Mouse (Mus musculus): ENCODE data around the gene Pcsk6.
"Not testable (repeated sequence)": the region's sequence is repeated elsewhere in the genome, so short reads cannot be mapped to it uniquely, and the experiment has no call there.

Pcsk6 gene

DNA sequence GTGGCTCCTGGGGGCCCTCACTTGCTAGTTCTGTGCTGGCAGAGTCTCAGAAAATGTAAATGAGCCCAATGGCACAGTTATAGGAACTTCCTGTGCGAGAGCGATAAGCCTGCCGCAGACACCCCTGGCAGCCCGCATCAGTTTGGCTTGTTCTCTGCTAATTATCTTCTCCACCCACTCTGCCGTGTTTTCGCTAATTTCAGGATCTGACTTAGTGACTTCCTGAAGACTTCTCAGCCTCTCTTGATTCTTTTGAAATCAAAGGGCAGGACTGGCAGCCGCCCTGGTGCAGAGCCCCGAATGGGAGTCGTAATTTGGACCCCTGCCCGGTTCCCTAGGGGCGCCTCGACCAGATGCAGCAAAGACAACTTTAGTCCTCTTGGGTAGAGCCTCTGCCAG, 19.8 kb downstream of the Pcsk6 start:
- in situ Hi-C loops (cut with MseI, MboI): no loop called here

DNA sequence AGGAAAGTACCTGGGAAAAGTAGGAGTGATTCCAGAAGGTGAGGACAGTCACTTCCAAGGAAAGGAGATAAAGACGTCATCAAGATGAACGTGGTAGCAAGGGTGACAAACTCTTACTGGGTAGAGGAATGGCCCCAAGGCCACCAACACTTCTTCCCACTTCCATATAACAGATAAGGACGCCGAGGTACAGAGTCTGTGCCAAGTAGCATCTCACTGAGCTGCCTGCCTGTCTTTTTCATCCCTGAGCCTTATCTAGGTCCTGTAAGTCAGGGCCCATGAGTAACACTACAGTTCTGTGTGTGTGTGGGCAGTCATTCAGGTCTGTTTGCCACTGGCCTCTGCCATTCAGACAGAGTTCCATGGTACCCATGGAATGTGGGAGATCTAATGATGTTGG, 23.4 kb downstream of the Pcsk6 start:
- in situ Hi-C loops (cut with MseI, MboI): no loop called here

DNA sequence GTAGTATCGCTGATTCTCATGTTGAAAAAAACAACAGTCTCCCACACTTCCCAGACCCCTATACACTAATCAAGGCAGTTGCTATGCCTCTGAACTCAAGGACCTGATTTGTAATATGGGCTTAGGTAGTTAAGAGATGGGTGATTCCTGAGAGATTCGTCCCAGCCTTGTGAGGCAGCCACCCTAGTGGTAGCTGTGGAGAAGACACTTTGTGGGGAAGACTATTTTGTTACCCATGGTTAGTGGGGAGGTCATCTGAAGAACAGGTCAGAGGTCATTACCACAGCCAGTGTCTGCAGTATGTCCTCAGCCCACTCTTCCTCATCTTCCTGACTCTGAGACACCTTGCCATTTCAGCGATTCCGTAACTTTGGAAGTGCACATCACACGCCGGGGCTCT, 24.3 kb downstream of the Pcsk6 start:
- in situ Hi-C loops (cut with MseI, MboI): no loop called here

DNA sequence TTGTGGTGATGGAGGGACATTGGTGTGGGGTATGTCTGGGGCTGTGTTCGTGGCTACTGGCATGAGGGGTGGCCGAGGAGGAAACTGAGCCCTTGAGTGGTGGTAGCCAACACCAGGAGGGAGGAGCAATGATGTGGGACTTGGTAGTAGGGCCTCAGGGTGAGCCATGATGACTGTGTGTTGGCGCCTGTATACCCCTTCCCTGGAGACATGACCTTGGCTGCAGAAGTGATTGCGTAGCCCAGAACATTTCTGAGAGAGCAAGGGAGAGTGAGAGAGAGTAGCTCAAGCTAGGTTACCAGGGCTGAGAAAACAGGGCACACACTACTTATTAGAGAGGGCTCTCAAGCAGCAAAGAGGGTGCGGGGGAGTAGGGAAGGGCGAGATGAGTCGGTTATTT, 30.3 kb downstream of the Pcsk6 start:
- in situ Hi-C loops (cut with MseI, MboI): no loop called here

DNA sequence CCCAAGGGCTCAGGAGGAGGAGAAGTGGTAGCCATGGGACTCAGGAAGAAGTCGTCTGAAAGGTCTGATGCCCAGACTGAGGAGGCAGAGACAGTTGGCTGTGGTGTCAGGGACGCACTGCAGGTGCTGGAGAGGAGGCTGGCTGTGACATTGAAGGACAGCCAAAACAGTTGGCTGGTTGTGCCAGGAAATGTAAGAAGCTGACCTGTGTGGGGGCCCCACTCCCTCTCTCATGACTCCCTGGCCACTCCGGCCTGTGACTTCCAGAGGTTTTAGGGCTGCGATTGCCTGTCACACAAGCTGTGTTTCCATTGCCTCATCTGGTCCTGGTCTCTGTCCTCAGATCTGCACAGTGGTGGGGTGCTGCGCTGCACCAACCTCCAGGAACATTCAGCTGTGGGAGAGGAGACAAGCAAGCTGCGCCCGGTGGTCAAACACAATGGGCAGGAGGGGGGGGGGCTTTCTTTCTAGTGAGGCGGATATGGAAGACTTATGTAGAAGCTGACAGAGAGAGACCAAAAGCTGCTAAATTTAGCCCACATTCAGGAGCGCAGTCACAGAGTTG, 30.8 kb downstream of the Pcsk6 start:
- in situ Hi-C loops (cut with MseI, MboI): no loop called here

DNA sequence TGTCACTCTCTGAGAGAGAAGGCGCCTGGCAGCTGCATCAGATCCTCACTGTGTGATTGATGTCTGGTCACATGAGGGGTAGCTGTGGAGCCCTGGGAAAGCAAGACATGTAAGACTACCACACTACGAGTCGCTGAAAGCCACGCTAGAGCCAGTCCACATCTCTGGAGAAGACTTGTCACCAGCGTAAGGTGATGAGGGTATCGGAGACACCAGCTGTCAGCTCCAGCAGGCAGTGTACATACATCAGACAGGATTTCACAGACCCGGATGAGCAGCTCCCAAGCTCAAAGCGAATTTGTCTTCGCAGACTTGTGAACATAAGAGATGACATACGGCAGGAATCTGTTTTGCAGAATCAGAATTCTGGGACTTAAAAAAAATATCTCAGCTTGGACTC, 32.0 kb downstream of the Pcsk6 start:
- in situ Hi-C loops (cut with MseI, MboI): no loop called here

DNA sequence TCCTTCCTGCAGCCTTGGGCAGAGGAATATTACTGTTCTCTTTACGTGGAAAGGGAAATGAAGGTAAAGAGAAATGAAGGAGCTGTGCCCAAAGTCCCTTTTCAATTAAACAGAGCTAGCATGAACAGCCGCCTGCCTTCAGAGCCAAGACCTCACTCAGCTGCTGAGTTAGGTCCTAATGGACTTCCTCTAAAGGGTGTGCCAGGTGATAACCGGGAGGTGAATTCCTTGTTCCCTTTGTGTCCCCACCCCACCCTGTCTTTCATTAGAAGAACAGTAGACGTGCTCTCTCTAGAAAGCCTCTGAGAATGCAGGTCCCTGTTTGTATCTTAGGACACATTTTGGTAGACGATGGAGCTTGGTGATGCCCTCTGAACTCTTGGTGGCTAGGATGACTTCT, 33.7 kb downstream of the Pcsk6 start:
- in situ Hi-C loops (cut with MseI, MboI): no loop called here

DNA sequence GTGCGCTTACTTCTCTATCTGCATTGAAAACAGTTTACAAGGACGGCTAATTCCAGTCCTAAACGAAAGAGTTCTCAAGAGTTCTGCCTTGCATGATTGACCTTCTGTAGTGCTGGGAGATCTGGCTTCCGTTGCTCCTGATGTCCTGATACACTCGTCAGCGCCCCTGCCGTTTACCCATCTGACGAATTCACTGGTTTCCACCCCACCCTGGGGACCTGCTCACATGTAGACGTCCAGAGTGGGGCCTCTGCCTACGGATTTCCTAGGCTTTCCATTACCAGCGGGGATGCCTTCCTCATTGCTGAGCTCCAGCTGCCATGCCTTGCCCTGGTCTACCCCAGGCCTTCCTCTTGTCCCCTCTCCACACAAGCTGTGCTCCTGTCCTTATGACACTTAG, 39.7 kb downstream of the Pcsk6 start:
- in situ Hi-C loops (cut with MseI, MboI): no loop called here

DNA sequence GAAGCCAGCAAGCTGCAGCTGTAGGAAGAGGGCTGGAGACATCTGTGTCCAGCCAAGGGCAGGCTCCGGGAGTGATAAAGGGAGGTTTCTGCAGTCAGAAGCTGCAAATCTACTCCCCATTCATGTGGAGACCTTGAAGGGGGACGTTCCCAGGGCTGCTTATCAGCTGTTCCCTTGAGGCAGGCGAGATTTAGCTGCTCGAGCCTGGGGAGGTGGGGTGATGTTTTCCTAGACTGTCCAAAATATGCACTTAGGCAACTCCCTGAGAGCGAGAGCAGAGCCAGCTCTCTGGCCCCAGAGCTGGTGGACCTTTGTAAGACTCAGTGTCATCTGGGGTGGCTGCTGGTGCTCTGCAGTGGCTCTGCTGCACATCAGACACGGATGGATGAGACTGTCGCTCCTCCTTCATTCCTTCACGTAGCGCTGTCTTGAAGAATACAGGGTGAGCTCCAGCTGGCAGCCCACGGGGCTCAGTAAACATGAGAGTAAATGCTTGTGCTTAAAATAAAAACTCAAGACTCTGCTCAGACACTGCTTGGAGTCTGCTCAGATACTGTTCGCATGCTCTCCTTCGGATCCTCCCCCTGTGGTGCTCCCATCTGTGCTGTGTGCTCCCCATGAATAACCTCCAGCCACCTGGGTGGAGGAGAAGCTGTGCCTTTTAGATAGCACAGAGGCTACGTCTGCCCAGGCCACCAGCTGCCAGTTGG, 41.1 kb downstream of the Pcsk6 start:
- in situ Hi-C loops (cut with MseI, MboI): no loop called here

DNA sequence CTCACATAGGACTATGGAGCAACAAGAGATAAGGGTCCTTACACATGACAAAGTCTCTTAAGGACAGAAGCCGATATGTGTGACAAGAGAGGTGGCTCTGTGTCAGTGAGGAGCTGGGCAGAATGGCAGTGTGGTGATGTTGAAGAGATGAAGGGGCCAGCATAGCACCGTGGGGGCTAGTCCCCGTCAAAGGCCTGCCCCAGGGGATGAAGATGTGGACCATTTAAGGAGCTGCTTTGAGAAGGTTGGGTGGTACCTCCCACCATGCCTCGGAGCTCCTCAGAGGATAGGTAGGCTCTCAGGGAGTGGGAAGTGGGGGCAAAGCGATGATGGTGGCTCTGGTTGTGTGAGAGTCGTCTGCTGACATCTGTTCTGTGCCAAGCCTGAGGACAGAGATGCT, 41.9 kb downstream of the Pcsk6 start:
- in situ Hi-C loops (cut with MseI, MboI): no loop called here

DNA sequence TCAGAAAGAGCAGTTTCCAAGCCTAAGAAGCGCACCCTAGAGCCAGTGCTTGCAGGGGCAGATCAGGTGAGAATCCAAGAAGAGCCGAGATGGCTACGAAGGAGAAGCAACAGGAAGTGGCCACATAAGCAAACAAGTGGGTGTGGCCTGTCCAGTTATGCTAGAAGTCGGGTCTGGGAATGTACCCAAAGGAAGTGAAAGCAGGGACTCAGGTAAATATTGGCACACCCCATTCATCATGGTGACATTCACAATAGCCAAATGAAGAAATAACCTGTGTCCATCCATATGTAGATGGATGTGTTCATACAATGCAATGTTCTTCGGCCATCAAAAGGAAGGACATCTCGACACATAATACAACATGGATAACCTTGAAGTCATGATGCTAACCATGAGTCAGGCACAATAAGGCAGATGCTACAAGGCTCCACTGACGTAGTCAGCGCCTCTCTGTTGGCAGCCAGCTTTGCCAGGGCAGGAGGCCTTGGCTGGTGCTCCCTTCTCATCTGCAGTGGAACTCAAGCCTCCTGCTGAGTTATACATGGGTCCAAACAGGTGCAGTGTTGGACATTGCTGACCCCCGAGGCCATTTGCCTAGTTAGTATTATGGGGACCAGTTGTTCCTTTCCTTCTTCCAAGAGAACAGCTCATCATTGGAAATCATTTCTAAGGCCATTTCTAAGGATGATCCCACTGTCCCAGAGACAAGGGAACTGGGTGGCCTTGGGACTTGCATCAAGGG, 45.2 kb downstream of the Pcsk6 start:
- in situ Hi-C loops (cut with MseI, MboI): no loop called here

DNA sequence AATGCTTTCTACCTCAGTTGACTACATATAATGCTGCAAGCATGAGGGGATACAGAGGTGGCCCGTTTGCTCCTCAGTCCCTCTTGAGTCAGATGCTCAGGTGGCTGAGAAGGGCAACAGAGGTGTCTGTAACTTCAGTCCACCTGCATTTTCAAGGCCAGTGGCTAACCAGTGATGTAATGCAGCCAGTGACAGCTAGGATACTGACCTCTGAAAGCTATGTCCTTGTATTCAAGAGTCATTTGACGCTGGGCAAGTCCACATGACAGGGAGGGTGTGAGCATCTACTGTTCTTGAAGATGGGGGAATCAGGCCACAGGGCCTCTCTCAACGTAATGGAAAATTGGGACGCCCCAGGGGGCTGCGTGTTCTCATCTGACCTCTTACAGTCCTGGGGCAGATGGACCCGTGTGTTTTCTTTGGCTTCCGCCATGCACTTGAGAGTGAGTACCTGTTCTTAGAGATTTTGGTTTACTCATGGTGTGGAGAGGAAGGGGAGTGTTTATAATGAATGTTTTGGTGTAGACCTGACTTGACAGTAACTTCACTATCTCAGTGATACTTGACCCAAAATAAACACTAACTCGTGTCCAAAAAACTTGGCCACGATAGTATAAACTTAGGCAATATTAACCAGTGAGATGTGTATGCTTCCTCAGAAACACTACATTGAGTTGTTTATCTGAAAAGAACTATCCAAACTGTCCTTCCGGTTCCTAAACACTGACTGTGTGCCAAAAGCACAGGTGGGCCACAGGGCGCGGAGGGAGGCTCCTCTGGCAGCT, 48.0 kb downstream of the Pcsk6 start:
- in situ Hi-C loops (cut with MseI, MboI): no loop called here

DNA sequence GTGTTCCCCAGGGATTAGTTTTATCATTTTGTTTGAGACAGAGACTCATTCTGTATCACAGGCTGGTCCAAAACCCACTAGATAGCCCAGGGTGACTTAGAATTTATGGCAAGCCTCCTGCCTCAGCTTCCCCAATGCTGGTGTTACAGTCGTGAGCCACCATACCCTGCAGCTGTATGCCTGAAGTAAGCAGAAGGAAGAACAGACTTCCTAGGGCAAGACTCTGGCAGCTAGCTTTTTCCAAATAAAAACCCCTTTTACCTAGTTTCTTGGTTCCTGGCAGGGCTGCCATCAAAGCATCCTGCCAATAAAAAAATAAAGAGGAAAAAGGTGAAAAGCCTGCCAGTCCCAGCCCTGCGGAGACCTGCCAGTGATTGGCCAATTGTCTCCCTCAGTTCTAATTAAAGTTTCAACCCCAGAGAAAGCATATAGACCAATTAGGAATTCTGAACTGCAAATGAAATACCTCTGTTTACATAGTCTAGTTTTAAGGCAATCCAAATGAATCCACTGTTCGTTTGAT, 51.6 kb downstream of the Pcsk6 start:
- in situ Hi-C loops (cut with MseI, MboI): no loop called here

DNA sequence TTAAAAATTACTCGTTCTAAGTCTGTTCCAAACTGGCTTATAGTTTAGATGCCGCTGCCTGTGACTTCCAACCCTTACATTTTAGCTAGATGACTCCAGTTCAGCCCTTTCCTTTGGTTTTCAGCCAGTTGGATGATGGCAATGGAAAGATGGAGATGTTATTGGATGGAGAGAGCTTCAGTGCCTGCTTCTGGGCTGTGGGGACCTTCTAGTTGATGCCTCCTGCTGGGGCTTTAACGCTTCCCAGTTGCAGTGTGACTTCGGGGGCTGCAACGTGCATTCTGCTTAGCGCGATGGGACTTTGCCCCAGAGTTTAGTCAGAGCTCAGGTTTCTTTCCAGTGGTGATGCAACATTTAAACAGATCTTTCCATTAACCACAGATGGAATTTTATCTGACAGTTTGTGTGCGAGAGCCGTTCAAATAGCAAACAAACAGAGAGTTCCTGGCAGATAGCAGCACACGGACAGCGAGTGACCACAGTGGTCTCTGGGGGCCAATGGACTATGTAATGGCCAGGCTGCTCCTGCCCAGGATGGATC, 53.3 kb downstream of the Pcsk6 start:
- in situ Hi-C loops (cut with MseI, MboI): no loop called here

DNA sequence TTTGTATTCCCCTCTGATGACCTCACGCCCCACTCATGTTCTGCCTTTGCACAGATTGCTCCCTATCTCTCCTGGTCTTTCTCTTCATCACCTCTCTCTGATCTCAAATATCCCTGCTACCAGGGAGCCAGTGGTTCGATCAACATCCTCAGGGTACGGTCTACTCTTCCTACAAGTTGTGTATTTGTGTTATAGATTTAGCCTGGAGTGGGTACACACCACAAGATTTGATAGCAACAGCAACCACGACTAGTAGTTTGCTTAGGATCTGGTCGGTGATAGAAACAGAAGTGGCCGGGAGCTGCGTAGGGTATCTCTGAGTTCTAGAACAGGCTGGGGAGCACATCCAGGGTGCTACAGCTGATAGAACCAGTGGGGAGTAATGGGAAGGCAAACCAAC, 54.3 kb downstream of the Pcsk6 start:
- in situ Hi-C loops (cut with MseI, MboI): no loop called here

DNA sequence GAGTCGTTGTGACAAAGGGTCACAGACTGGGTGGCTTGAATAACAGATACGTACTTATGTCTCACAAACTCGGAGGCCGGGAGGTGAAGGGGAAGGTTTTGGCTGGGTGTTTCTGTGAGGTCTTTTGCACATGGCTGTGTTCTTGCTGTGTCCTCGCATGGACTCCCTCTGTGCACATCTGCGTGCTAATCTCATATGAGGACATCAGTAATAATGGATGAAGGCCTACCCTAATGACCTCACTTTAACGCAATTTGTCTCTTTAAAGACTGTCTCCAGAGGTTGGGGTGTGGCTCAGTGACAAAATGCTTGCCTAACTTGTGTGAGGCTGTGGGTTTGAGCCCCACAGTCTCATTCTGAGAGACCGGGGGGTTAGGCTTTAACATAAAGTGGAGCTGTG, 55.0 kb downstream of the Pcsk6 start:
- in situ Hi-C loops (cut with MseI, MboI): no loop called here

DNA sequence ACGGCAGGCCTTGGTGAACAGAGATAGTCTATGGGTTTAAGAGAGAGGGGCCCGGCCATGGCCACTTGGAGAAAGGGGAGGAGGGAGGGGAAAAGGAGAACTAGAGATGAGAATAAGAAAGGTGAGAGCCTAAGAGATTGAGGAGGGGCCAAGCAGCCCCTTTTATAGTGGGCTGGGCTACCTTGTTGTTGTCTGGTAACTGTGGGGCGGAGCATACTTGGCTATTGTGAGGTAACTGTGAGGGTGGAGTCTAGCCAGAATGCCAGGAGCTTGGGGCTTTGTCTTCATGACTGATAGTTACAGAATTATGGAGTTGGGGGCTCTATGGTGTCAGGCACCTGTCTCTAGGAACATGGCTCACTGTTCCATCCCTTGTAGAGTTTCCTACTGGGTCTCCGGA, 56.9 kb downstream of the Pcsk6 start:
- in situ Hi-C loops (cut with MseI, MboI): no loop called here

DNA sequence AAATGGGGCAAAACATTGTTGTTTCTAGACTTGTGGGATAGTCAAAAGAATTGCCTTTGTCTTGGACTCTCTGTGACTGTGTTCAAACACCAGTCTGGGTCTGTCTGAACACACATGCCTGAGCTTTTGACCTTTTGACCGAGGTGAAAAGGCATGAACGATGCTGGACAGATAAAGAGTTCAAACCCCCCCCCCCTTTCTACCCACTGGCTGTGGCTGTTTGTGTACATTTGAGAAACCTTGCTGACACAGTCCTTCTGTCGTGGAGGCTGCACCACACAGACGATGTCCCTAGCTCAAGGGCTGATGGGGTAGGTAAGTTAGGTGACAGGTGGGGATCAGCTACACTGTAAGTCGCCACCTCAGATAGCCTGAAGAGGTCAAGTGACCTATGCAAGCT, 67.9 kb downstream of the Pcsk6 start:
- in situ Hi-C loops (cut with MseI, MboI): no loop called here

DNA sequence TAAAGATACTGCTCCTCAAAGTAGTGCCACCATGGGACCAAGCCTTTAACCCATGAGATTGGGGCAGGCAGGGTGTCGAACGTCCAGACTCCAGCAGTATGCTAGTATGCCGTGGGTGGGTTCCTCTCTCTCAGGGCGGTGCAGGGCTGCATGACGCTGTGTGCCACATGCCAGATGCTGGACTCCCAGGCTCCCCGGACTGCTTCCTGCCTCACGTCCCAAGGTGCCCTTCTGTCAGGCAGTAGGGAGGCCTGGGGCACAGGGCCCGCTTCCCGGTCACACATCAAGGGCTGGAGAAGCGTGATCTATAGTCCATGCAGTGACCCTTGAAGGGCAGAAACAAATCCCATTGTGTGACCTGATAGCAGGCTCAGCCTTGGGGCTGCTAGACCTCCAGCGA, 68.9 kb downstream of the Pcsk6 start:
- in situ Hi-C loops (cut with MseI, MboI): no loop called here

DNA sequence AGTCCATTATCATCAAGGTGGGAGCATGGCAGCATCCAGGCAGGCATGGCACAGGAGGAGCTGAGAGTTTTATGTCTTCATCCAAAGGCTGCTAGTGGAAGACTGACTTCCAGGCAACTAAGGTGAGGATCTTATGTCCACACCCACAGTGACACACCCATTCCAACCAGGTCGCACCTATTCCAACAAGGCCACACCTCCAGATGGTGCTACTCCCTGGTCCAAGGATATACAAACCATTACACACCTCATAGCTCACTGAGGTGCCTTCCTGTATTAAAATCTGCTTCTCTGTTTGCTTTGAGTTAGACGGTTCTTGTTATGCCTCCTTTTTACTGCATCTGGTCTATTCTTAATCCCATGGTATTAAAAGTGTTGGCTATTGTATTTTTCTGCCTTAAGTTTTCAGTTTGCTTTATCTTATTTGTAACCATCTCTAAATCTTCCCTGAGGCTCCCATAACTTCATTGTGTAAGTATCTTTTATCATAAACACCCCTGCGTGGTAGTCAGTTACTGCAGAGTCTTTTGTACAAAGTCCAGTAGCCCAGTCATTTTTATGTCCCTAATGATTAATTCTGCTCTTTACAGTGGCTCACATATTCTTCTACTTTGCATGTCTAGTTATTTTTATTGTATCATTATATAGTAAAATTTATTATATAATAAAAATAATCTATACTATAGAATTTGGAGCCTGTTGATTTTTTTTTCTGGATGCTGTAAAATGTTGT, 72.9 kb downstream of the Pcsk6 start:
- in situ Hi-C loops (cut with MseI, MboI): not testable (repeated sequence)

DNA sequence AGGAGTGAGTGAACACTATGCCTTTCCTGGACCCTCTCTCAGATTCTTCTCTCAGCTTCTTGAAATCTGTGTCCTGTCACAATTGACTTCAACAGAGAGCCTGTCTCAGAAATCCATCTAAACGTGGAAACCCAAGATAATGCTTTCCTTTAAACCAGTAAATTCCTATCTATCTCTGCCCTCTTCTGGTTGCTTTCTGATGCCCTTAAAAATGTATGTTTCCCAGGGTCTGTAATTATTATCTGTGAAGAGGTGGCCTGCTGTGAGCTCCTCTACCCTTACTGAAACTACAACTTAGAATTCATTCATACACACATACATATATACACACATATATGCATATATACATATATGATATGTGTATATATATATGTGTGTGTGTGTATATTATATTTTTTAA, 73.7 kb downstream of the Pcsk6 start:
- in situ Hi-C loops (cut with MseI, MboI): no loop called here
